Mouse (Mus musculus) frontal cortex, postnatal 36 days (tissue): Measurements from ENCODE around the gene Ang.

ENCODE experiments used
- DNase-seq, 2 experiments: peaks; one replicate each; pipeline ENCODE4 v3.0.0; 2022; ENCODE audit warnings: low spot score in 2 of 2

The Ang gene

DNA sequence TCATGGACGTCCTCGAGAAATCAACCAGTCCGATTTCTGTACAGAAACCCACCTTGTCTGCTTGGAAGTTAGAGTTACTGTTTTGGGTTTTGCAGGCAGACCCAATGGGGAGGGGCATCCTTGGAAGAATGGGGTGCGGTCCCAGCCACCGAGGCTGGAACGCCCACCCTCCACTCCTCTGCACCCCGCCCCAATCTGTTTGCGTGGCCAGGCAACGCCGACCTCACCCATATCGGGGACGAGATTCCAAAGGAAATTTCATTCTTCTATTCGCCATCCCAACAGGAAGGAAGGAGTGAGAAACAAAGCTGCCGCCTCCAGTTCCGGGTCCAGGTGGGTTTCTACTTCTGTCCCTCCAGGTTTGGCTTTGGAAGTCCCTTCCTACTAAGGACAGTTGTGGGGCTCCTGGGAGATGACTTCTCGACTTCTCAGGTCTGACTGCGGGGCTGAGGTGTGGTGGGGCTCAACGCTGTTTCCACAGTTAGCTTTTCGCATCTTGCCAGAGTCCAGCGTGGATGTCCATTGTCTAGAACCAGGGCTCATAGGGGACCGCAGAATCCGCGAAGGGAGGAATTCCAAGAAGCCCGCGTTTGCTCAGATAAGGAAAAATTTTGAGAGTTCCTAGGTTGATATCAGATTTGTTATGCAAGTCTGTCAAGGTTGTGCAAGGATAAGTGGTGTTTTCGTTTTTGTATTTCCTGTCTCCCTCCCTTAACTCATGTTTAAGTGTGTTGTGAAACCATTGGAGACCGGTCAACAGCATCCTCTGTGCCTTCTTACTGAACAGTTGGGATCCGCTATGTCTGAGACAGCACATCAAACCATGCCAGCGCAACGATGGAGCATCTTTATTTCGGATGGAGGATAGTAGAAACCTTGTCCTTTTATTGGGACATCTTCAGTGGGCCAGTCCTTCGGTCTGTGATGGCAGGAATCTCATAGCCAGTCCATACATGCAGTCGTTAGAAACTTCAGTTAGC is at the start of gene Ang, which contains the start of gene Rnase4:
Ang (plus strand) TSS at position 230 of the 980 bp plus-strand sequence.
Rnase4 (plus strand) TSS at position 157 of the 980 bp plus-strand sequence.
- no peak for DNase-seq

DNA sequence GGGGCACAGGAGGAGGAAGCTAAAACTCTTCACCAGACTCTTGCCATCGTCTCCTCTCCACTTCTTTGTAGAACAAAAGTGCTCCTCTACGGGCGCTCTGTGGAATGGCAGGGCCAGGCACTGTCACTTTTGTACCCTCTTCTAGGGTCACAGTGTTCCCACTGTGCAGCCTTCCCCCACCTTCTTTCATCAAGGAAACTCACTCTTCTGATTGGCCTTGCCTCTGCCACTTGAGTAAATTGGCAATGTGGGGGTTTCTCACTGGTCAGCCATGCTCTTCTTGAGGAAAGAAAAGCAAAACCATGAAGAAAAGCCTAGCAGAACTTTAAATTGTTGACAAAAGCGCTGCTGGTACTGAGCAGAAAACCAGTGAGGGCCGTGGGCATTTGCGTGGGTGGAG is 49.2 kb upstream of the Ang start, which contains the start of gene Rnase9:
Rnase9 (minus strand) TSS at position 101 of the 400 bp plus-strand sequence.
- DNase-seq, result no peak

DNA sequence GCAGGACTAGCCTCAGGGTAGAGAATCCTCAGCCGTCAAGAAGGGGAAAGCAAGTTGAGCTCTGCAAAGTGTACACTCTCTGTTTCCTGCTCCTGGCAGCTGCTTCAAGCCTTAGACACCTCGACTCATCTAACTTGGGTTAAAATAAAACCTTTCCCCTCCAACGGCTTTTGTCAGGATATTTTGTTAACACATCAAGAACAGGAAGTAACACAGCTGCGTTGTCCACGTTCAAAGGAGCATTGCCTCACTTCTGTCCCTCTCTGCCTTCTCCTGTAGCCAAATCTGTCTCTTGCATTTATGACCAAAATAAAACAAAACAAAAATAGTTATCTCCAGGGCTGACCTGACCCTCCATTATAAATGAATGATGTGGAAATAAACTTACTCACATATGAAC is 43.1 kb upstream of the Ang start:
- DNase-seq, result no peak

DNA sequence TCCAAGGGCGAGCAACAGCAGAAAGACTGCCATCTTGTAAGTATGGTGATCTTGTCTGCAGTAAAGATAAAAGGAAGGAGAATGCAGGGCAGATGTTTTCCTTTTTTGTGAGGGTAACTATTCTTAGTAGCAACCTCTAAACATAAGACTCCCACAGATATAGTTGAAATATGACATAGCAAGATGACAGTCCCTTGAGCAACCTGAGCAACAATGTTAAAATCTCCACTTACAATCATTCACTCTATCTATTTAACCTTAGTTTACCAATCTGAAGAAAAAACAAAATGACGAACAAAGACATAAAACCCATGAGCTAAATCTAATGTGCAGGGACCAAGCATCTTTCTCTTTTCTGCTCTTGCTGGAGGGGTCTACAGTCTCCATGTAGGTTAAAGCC is 40.9 kb upstream of the Ang start, which contains the start of gene Rnase11:
Rnase11 (minus strand) TSS at position 101 of the 400 bp plus-strand sequence.
- DNase-seq, result no peak

DNA sequence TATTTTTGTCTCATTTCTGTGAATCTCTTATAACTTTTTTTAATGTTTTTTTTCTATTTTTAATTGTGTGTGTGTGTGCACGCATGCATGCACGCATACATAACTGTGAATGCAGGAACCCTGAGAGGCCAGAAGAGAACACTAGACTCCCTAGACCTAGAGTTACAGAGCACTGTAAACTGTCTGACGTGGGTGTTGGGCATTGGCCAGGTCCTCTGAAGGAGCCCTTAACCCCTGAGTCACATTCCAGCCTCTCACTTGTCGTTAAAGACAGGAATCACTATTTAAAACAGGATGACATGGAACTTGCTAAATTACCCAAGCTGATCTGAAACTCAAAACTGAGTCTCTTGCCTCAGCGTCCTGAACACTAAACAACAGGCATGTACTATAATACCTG is 39.0 kb upstream of the Ang start:
- no peak for DNase-seq

DNA sequence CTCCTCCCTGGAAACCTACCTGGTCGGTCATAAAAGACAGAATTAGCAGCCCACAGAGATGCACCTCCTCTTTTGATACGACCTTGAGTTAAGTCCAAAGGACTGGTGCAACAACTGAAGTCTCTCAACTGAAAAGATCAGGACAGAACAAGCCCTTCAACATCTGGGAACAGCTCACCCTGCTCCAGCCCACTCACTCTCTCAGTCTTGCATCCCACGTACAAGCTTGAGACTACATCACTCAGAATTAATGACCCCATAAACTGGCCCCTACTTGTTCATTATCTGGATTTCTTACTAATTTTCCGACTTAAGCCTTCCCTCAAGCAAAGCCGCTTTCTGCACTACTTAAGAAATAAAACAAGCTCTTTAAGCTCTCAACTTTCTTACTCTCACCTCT is 37.8 kb upstream of the Ang start:
- DNase-seq, result no peak

DNA sequence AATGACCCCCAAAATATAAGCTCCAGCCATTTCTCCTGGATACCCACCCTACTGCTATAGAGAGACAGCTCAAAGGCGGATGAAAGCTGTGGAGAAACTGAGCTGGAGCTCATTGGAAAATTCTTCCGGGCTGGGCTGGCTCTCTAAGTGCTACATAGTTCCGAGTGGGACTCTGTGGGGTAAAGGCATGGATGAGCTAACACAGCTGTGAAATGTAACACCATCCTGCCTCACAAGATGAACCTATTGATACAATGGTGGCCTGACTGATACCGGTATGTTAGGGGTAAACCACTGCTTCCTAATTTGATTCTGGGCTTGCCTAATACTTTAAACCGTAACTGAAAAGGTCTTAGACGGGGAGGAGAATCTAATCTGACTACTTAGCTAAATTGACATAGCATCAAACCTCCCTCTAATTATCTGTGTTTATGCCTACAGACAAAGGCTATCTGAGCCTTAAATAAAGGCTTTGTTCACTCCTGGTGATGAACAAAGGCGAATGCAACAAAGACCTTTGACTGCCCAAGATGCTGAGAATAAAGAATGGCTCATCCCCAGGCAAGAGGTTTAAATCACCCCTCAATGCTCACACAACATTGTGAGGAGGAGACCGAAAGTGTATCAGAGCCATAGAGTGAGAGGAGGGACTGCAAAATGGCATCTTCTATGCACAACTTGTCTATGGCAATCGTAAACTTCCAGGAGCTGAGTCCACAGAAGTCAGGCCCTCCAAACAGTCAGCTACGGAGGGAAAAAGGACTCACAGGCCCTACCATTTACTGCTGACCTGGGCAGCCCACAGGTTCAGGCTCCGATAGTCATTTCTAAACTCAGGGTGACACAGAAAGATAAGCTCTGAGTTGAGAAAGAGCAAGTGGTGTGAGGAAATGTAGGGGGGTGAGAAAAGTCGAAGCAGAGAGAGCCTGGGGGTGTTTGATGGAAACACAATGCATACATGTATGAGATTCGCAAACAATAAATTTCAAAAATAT is 36.4 kb upstream of the Ang start:
- DNase-seq, result no peak

DNA sequence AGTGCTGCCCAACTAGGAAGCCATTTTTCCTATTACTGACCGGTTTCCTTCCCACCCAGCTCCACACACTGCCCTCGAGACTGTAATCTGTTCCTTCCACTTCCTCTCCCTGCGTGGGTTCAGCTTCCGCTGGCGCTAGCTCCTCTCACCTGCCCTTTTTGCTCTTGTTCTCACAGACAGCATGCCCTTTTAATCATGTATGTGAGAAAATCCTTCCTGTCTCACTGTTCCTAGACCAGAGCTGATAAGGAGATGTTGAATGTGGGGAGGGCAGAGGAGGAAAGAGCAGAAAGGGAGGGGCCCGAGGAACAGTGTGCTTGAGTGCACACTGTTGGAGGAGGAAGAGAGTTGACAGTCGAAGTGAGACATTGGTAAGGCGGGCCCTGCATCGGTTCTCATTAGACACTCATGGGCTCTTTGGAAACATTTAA is 33.5 kb upstream of the Ang start, which contains the start of gene Rnase12:
Rnase12 (minus strand) TSS at position 261 of the 431 bp plus-strand sequence.
- no peak for DNase-seq

DNA sequence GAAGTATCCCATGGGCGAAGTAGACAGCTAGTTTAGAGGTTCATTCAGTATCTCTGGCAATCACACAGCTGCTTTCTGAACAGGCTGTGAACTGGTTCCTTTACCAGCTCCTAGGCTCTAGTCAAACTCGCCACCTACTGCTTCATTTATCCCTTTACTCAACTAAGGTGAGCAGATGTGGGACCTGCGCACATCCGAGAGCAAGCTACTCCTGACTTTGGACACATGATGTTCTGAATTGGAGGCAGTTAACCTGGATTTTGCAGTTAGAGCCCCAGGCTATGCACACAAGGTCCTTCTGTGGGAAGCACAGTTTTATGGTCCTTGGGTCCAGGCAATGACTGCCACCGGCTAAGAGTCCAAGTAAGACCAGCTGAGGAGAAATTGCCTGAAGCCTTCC is 30.2 kb upstream of the Ang start:
- no peak for DNase-seq

DNA sequence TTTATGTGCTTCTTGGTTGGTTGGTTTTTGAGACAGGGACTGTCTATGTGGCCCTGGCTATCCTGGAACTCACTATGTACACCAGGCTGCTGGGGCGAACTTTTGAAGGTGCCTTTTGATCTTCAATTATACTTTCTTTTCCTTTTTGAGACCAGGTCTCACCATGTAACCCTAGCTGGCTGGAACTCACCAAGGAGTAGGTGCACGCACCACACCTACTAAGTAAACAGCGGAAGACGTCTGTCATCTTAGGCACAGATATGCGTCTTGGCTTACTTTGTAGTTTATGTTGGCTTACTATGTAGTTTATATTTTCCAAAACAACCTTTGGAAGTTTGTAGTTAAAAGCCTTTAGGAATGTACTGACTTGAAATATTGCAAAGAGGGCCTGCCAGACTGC is 22.0 kb upstream of the Ang start:
- DNase-seq, result no peak

DNA sequence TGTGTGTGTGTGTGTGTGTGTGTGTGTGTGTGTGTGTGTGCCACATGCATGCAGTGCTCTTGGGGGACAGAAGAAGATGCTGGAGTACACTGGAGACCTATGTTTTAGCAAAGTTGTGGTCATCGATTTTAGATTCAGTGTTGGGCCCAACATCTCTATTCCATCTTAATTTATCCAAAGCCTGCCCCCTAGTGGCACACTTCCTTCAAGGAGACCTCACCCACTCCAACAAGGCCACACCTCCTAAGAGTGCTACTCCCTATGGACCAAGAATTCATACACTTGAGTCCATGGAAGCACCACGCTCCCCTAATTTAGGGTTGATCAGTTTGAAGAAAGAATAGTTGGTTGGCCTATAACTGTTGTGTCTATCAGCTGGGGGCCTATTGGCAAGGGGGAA is 21.3 kb upstream of the Ang start:
- no peak for DNase-seq

DNA sequence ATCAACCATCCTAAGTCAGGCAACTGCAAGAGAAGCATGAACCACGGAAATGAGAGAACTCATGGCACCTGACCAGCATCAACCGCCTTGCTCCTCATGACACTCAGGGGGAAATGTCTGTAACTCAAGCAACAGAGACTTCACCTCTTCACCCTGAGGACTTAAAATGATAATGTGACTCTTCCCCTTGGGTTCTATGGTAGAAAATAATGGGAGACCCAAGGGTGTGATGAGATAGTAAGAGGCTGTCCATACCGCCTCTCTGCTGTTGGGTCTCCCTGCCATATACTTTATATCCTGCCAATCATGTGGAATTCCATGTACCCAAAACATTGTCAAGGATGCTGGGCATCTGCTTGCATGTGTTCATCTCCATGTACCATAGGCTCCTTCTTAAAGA is 16.6 kb upstream of the Ang start, which contains the start of gene Olfr750:
Olfr750 (minus strand) TSS at position 101 of the 400 bp plus-strand sequence.
- no peak for DNase-seq

DNA sequence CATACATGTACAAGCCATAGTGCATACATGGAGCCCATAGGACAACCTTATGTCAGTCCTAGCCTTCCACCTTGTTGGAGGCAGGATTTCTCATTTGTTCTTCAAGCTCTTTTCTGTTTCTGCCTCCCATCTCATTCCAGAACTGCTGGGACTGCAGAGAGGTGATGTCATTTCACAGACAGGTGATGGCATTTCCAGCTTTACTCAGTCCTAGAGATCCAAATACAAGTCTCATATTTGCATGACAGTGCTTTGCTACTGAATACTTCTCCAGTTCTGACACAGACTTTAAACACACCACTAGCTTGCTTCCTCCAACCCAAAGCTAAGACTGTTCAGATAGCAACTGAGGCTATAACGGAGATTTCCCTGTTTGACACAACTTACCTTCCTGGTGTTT is 11.8 kb upstream of the Ang start:
- DNase-seq, result no peak

DNA sequence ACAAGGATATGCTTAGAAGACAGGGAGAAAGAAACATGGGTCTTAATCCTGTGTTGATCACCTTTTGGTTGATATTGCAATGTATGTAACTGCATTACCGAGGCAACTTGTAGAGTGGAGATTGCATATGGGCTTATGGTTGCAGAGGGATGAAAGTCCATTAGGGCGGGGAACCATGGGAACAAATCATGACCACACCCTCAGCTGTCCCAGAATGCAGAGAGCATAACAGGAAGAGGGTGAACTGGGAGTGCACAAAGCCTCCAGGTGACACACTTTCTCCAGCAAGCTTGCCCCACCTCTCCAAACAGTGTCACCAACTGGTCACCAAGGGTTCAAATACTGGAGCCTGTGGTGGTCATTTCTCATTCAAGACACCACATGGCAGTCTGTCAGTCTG is 9.9 kb upstream of the Ang start:
- DNase-seq, result no peak

DNA sequence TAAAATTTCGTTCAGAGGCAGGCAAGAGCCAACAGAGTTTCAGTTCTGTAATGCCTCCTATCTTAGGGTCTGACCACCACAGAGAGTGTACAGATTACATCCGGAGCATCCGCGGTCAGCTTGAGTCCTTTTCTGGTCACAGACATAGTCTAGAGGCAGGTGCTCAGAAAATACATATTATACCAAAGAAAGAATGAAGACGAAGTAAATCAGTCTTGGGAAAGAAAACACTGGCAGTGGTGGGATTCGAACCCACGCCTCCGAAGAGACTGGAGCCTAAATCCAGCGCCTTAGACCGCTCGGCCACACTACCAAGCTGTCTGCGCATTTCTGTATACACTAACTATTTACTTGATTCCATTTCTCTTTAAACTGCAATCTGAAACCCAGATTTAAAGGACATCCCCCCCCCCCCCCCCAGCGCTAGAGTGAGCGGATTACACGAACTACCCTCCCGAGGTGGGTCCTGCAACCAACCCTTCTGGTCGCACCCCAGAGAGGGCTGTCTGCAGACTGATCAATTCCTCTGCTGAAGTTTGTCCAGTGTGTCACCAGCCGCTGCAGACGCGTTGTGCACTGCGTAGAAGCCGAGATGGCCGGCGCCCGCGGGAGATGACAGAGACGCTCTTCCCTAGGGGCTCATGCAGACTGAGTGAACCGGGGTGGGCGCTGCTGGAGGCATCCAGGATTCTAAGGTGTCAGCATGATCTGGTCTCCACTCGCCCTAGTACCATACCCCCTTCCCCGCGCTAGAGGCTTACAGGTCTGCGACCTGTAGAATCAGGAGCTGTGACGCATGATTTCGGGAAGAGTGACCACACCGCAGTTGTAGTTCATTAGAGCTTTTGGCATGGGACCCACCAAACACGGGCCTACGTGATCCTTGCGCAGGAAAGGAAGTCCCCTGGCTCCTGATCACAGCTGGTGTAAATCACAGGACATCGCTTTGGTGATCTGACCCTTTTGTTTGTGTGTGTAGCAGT is 8.1 kb upstream of the Ang start:
- DNase-seq, result peak; percentile 69 to 70

DNA sequence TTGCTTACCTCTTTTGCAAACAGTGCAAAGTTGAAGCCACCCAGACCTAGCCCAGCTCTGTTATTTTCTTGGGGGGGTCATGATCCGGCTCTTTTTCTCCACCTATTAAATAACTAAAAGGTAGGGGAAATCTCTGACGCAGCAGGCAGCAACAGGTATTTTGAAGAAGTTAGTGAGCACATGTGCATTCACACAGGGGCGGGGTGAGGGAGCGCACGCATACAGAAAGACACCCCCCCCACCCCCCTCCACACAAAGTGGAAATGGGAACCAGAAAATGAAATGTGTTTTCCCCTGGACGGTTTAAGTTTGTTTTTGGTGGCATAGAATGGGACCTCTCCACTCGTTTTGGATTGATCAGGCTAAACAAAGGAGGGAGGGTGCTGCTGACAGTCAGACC is 7.1 kb upstream of the Ang start:
- no peak for DNase-seq

DNA sequence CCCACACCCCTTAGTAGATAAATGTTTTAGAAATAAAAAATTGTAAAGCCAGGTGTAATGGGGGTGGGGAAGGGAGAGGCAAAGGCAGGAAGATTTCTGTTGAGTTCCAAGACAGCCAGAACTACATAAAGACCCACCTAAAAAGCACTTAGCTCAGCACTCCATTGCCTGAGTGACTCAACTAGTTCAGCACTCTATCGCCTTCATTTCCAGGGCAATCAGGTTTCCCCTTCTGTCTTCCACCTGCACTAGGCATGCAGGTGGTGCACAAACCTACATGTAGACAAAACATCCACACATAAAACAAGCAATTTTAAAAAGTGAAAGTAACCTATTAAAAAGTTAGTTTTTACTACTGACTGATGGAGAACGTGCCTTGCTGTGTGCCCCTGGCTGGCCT is 5.9 kb upstream of the Ang start:
- DNase-seq, result no peak

DNA sequence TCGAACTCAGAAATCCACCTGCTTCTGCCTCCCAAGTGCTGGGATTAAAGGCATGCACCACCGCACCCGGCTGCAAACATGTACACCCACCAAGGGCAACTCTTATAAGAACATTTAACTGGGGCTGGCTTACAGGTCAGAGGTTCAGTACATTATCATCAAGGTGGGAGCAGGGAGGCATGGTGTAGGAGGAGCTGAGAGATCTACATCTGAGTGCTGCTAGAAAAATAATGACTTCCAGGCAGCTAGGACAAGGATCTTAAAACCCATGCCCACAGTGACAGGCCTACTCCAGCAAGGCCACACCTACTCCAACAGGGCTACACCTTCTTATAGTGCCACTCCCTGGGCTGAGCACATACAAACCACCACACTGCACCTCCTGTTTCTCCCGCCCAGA is 5.0 kb upstream of the Ang start:
- no peak for DNase-seq

DNA sequence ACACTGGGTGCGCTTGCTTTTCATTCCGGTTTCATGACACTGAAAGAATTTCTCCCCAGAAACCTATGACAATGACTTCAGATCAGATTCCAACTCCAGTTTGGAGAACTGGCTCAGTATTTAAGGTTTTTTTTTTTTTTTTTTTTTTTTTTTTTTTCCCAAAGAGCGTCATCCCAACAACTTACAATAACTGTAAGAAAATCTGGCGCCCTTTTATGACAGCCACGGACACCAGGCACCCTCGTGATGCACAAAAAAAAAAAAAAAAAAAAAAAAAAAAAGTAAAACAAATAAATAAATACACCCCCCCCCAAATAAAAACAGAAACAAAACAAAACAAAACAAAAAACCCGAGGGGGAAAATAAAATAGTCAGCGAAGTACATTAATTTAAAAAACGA is 3.2 kb upstream of the Ang start:
- no peak for DNase-seq

DNA sequence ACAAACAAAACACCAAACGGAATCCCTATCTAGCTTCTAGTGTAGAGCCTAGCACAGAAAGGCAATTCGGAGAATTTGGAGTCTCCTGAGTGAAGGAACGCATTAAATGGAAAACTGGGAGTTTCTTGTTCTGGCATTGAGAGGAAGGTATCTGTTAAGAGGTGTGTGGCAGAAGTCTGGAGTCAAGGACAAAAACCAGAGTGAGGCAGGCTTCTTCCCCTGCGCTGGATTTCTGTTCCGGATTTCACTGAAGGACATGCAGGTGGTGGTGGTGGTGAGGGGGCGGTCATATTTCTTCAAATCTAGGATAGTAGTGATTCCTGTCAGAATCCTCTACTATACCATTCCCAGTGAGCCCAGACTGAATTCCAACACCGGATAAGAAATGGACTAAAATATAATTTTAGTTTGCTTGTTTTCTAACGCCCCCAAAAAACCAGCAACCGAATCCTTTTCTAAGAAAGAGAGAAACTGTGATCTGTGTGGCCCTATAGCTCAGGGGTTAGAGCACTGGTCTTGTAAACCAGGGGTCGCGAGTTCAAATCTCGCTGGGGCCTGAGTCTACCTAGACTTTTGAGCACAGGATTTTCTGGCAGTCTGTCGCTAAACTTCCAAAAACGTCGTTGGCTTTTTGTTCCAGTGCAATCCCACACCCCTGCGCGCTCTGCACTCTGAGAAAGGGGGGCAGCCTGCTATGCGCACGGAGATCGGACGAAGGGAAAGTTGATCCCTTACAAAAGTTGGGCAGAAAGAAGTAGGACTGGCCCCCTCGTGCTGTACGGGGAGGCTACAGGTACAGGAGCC is 2.6 kb upstream of the Ang start:
- DNase-seq, result peak; percentile 91 to 92
